22 mouse cellular contexts compared by ENCODE assay signal in genomic region chr11:104435753-104436152, GRCm38 (mm10). TPM values are rescaled to one million over a fixed set of nuclear protein-coding genes. Genes with fewer than 3 reads are reported as not detected.
A peak's percentile ranks its signal among the peaks of the same experiment; 100 is the strongest.
DNase-seq lines count a peak whose midpoint lies in the region; ATAC-seq lines count a peak whose summit lies in the region.
"Had no signal": no experiment of that assay in that cellular context is flagged by ENCODE, and none has a peak within 500 bp of the region (broad histone marks: within the 10 kb centered on the region; RNA-seq: fewer than 3 reads in every experiment).

No protein-coding gene starts in this region.

- H3K9me3 ChIP-seq in liver, embryonic 11.5 days (ENCODE audit: control insufficient read depth, low read length): no peaks in the 10 kb centered on the region
- no peaks in the 10 kb centered on the region for H3K9me3 ChIP-seq in liver, embryonic 15.5 days (replicated peaks)
- H3K9me3 ChIP-seq: embryonic facial prominence, embryonic 10.5 days; forebrain, embryonic 13.5 days; heart, embryonic 15.5 days; hindbrain, embryonic 13.5 days had no signal

- no peak overlapping the region for H3K9ac ChIP-seq in liver, embryonic 11.5 days (ENCODE audit: low read depth, low read length)
- no peak overlapping the region for H3K9ac ChIP-seq in liver, embryonic 15.5 days
- H3K9ac ChIP-seq: forebrain, embryonic 13.5 days; forebrain, postnatal 0 days; heart, embryonic 15.5 days; hindbrain, embryonic 13.5 days had no signal

- H3K4me2 ChIP-seq in liver, embryonic 11.5 days: peak overlapping the region; percentile 50
- no peak overlapping the region for H3K4me2 ChIP-seq in liver, embryonic 15.5 days
- H3K4me2 ChIP-seq: forebrain, embryonic 13.5 days; heart, embryonic 11.5 days; heart, embryonic 15.5 days; hindbrain, embryonic 13.5 days had no signal

- no peak overlapping the region for H3K4me3 ChIP-seq in liver, embryonic 11.5 days (ENCODE audit: low read depth, low read length)
- H3K4me3 ChIP-seq in liver, embryonic 15.5 days (replicated peaks): no peak overlapping the region
- H3K4me3 ChIP-seq: embryonic facial prominence, embryonic 10.5 days; forebrain, embryonic 13.5 days; heart, embryonic 15.5 days; hindbrain, embryonic 13.5 days had no signal

- no peaks in the 10 kb centered on the region; the same call in 1 of the 2 replicates for H3K36me3 ChIP-seq in liver, embryonic 11.5 days (ENCODE audit: control insufficient read depth, insufficient read depth, low read length)
- H3K36me3 ChIP-seq in liver, embryonic 15.5 days (replicated peaks): no peaks in the 10 kb centered on the region
- H3K36me3 ChIP-seq: heart, embryonic 15.5 days; hindbrain, embryonic 13.5 days had no signal

- no peak overlapping the region for H3K27ac ChIP-seq in liver, embryonic 11.5 days (ENCODE audit: low read depth, low read length)
- H3K27ac ChIP-seq in liver, embryonic 15.5 days (replicated peaks): no peak overlapping the region; the same call in 1 of the 2 replicates
- H3K27ac ChIP-seq: embryonic facial prominence, embryonic 10.5 days; forebrain, embryonic 13.5 days; heart, embryonic 15.5 days; hindbrain, embryonic 13.5 days; hindbrain, postnatal 0 days had no signal

- no peak for DNase-seq in liver, embryonic 11.5 days (ENCODE audit: low spot score)
- DNase-seq in liver: no peak
- DNase-seq in heart, adult 8-10 months (ENCODE audit: low spot score): no peak
- no peak for DNase-seq in kidney, adult 9 months
- DNase-seq: adrenal gland, postnatal 10 days; cerebellum, adult 11-12 months; cerebellum, adult 9-11 months; cerebellum, postnatal 36 days; forebrain, postnatal 0 days; gastrocnemius, postnatal 25 days; heart, adult 11 months; heart, postnatal 14 days had no signal

- peaks cover 45% of the 10 kb centered on the region for H3K4me1 ChIP-seq in liver, embryonic 11.5 days (replicated peaks; ENCODE audit: control insufficient read depth, insufficient read depth, low read length)
- peaks cover 55% of the 10 kb centered on the region for H3K4me1 ChIP-seq in liver, embryonic 15.5 days (replicated peaks)

- peak; percentile 55 for ATAC-seq in liver, embryonic 11.5 days (replicated peaks; ENCODE audit: low FRiP score)
- peak; percentile 27 for ATAC-seq in common myeloid progenitor, adult 5-6 weeks (replicated peaks; ENCODE audit: low read depth, poor library complexity, severe bottlenecking)
- peak; percentile 36; the same call in 1 of the 2 replicates for ATAC-seq in liver, embryonic 15.5 days (ENCODE audit: insufficient read depth)
- ATAC-seq in megakaryocyte-erythroid progenitor cell, adult 5-6 weeks (replicated peaks; ENCODE audit: low FRiP score, low TSS enrichment, poor library complexity, severe bottlenecking): peak; percentile 53
- no peak for ATAC-seq in cerebellum, adult (ENCODE audit: insufficient number of reproducible peaks, low FRiP score, low TSS enrichment)
- ATAC-seq: forebrain, embryonic 13.5 days; forebrain, postnatal 0 days; hindbrain, postnatal 0 days had no signal

- no peaks in the 10 kb centered on the region for H3K27me3 ChIP-seq in liver, embryonic 11.5 days (replicated peaks; ENCODE audit: control insufficient read depth, insufficient read depth, low read length)
- no peaks in the 10 kb centered on the region for H3K27me3 ChIP-seq in liver, embryonic 15.5 days
- H3K27me3 ChIP-seq: forebrain, embryonic 13.5 days; heart, embryonic 15.5 days; hindbrain, embryonic 13.5 days had no signal

RNA-seq across cellular contexts. Expression of gene Kansl1, which starts 32.9 kb away (rescaled TPM):
- polyA plus RNA-seq in liver, embryonic 11.5 days (2014; fragmentation: Nextera tagmentation; extraction: Ambion mirVana): 18.2 and 20.3 TPM in 2 replicates
- 36.7 and 38.1 TPM in 2 replicates for total RNA-seq in common myeloid progenitor, adult 5-6 weeks (2017)
- polyA plus RNA-seq in liver, embryonic 15.5 days (2015; fragmentation: Nextera tagmentation; extraction: Ambion mirVana): 4.7 and 5.2 TPM in 2 replicates
- total RNA-seq in megakaryocyte-erythroid progenitor cell, adult 5-6 weeks (2014; fragmentation: Nextera tagmentation): 46.2 and 51.1 TPM in 2 replicates
- total RNA-seq in megakaryocyte-erythroid progenitor cell, adult 5-6 weeks (2017): 22.2 and 26.8 TPM in 2 replicates
- total RNA-seq in heart, adult 8-10 months (2022): 10 to 100 TPM; 27.0 to 30.0 (median 28.8) TPM
